Mouse (Mus musculus) embryonic facial prominence, embryonic 14.5 days (tissue): ENCODE results near the gene Cwc25. TPM values are rescaled to one million over a fixed set of nuclear protein-coding genes. Genes with fewer than 3 reads are reported as not detected.

Experiments
- ATAC-seq: fragments of 200-750 bp; cut with Nextera tagmentation; 2 replicates; pipeline ENCODE4 v1.8.0; 2017; ENCODE audit warnings: low read depth, moderate number of reproducible peaks, moderate TSS enrichment
- DNase-seq: peaks from one replicate; pipeline ENCODE4 v3.0.0-alpha.2; 2015; ENCODE audit warnings: low spot score
- H3K27ac ChIP-seq: fragments of 300-500 bp; sonication (generic); replicated peaks from 2 replicates; pipeline ENCODE4 v1.5.1; 2014; ENCODE audit warnings: low read depth, mild to moderate bottlenecking, low read length, moderate library complexity
- H3K27me3 ChIP-seq: fragments of 300-500 bp; sonication (generic); replicated peaks from 2 replicates; pipeline ENCODE4 v1.6.1; 2014; ENCODE audit warnings: low read length; ENCODE audit not compliant: control insufficient read depth, insufficient read depth
- H3K36me3 ChIP-seq: fragments of 300-500 bp; sonication (generic); 2 replicates; pipeline ENCODE4 v1.6.1; 2014; ENCODE audit warnings: low read length, mixed read lengths; ENCODE audit not compliant: control insufficient read depth, insufficient read depth
- H3K4me1 ChIP-seq: fragments of 300-500 bp; sonication (generic); 2 replicates; pipeline ENCODE4 v1.6.1; 2014; ENCODE audit warnings: antibody characterized with exemption, low read length; ENCODE audit not compliant: control insufficient read depth, insufficient read depth
- H3K4me2 ChIP-seq: fragments of 300-500 bp; sonication (generic); 2 replicates; pipeline ENCODE4 v1.6.1; 2014; ENCODE audit warnings: low read depth, mild to moderate bottlenecking, low read length, moderate library complexity, mixed read lengths
- H3K4me3 ChIP-seq: fragments of 300-500 bp; sonication (generic); 2 replicates; pipeline ENCODE4 v1.5.1; 2014; ENCODE audit warnings: low read depth, mild to moderate bottlenecking, low read length
- H3K9ac ChIP-seq: fragments of 300-500 bp; sonication (generic); 2 replicates; pipeline ENCODE4 v1.6.1; 2014; ENCODE audit warnings: low read depth, mild to moderate bottlenecking, low read length, moderate library complexity, mixed read lengths
- H3K9me3 ChIP-seq: fragments of 300-500 bp; sonication (generic); 2 replicates; pipeline ENCODE4 v1.6.1; 2016; ENCODE audit warnings: low read length; ENCODE audit not compliant: control insufficient read depth
- whole genome bisulfite sequencing: fragments of 180-500 bp; shearing (Covaris S2); extraction: QIAGEN DNeasy Blood & Tissue Kit; methylation state at CpG from one replicate; pipeline ENCODE4 v1.1.7; 2014; 5-methylcytosine and 5-hydroxymethylcytosine counted together
- microRNA-seq: library from miRNA; unstranded; fragments of <30 nt; microRNA quantifications from one replicate; pipeline ENCODE4, GENCODE M21; 2016; ENCODE audit warnings: borderline number of aligned reads
- polyA plus RNA-seq: library from polyadenylated mRNA; unstranded; fragments of >200 nt; fragmentation: Nextera tagmentation; extraction: Ambion mirVana; gene quantifications from 2 replicates; pipeline ENCODE4 v1.2.1, GENCODE M21; 2014

Gene Cwc25
- polyA plus RNA-seq, 1 experiment from 2014 or later, result 10.3 TPM

GRCm38 (mm10) chr11:97698741-97699611 lies 67.4 kb downstream of the Cwc25 start:
- peaks cover 41% of the 10 kb centered on the region for H3K4me1 ChIP-seq
- DNase-seq (peak; percentile 84), ATAC-seq (no peak)
- peak overlapping the region; percentile 94 for H3K9ac ChIP-seq
- peak overlapping the region; percentile 89 for H3K4me3 ChIP-seq
- no peaks in the 10 kb centered on the region for H3K27me3 ChIP-seq
- H3K36me3 ChIP-seq, result no peaks in the 10 kb centered on the region
- H3K4me2 ChIP-seq, result peak overlapping the region; percentile 84
- WGBS, result under 1% methylated on average over 33 of the region's 63 CpGs
- H3K27ac ChIP-seq, result peak overlapping the region; percentile 98
- no peaks in the 10 kb centered on the region for H3K9me3 ChIP-seq

GRCm38 (mm10) chr11:97697891-97698529 lies 68.3 kb downstream of the Cwc25 start:
- no peak for ATAC-seq
- 1% methylated on average over 14 of the region's 14 CpGs for WGBS

GRCm38 (mm10) chr11:97697199-97697890 lies 69.0 kb downstream of the Cwc25 start:
- 54% methylated on average over 11 of the region's 11 CpGs for WGBS
- Histone ChIP-seq H3K9ac (peak overlapping the region; percentile 94), H3K27ac (peak overlapping the region; percentile 98), H3K9me3 (no peaks in the 10 kb centered on the region), H3K4me1 (peaks cover 41% of the 10 kb centered on the region), H3K27me3 (no peaks in the 10 kb centered on the region), H3K4me2 (peak overlapping the region; percentile 84), H3K4me3 (peak overlapping the region; percentile 89), H3K36me3 (peaks cover 11% of the 10 kb centered on the region; the same call in 1 of the 2 replicates)
- DNase-seq (no peak), ATAC-seq (no peak)

More at GRCm38 (mm10) chr11:97697891-97698529, 68.3 kb downstream of the Cwc25 start:
- H3K36me3 ChIP-seq, result peaks cover 5% of the 10 kb centered on the region; the same call in 1 of the 2 replicates
- H3K4me2 ChIP-seq, result peak overlapping the region; percentile 84
- H3K4me3 ChIP-seq, result peak overlapping the region; percentile 89
- H3K4me1 ChIP-seq, result peaks cover 41% of the 10 kb centered on the region
- H3K9ac ChIP-seq, result peak overlapping the region; percentile 94
- H3K27ac ChIP-seq, result peak overlapping the region; percentile 98
- no peaks in the 10 kb centered on the region for H3K9me3 ChIP-seq
- DNase-seq, result peak; percentile 59
- H3K27me3 ChIP-seq, result no peaks in the 10 kb centered on the region

DNA sequence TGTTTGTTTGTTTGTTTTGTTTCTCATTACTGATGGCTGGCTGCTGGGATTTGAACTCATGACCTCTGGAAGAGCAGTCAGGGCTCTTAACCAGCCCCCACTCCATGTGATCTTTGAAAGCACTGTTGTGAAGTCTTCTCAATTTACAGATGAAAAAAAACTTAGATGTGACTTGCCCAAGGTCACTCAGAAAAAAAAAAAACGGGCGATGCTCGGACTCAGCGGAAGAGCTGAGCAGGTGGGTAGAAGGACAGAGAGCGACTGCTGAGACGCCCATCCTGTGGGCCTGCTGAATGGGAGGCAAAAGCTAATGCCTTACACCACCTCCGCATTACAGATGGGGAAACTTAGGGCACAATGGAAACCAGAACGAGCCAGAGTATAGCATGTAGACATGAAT lies 69.7 kb downstream of the Cwc25 start:
- H3K9me3 ChIP-seq, result no peaks in the 10 kb centered on the region
- peak overlapping the region; percentile 84; the same call in 1 of the 2 replicates for H3K4me2 ChIP-seq
- no peak overlapping the region for H3K27ac ChIP-seq
- peaks cover 41% of the 10 kb centered on the region for H3K4me1 ChIP-seq
- no peak overlapping the region; the same call in 1 of the 2 replicates for H3K4me3 ChIP-seq
- DNase-seq (no peak), ATAC-seq (no peak)
- H3K27me3 ChIP-seq, result no peaks in the 10 kb centered on the region
- H3K36me3 ChIP-seq, result peaks cover 18% of the 10 kb centered on the region
- WGBS, result 51% methylated on average over 8 of the region's 8 CpGs
- 0 out of 2 replicates have a peak overlapping the region, but pooled peaks have one; percentile 0 for H3K9ac ChIP-seq

GRCm38 (mm10) chr11:97695712-97696401 lies 70.5 kb downstream of the Cwc25 start:
- Histone ChIP-seq H3K27ac (peak overlapping the region; percentile 58; the same call in 1 of the 2 replicates), H3K4me3 (no peak overlapping the region), H3K4me1 (peaks cover 34% of the 10 kb centered on the region), H3K4me2 (peak overlapping the region; percentile 34), H3K9ac (peak overlapping the region; percentile 35), H3K36me3 (peaks cover 26% of the 10 kb centered on the region), H3K27me3 (no peaks in the 10 kb centered on the region), H3K9me3 (no peaks in the 10 kb centered on the region)
- WGBS, result 49% methylated on average over 8 of the region's 9 CpGs
- DNase-seq (peak; percentile 54), ATAC-seq (no peak)

Small RNAs within 50 kb of the gene (microRNA-seq; reads per million reads assigned to microRNA genes)
- not detected for gene Mir8102

Other genes with a start within 250 kb of the Cwc25 start
- 0.76 and 1.6 TPM in 2 replicates for gene Srcin1, start 190.4 kb downstream of the Cwc25 start, polyA plus RNA-seq
- gene Epop, start 136.9 kb downstream of the Cwc25 start, polyA plus RNA-seq, result 2.4 and 3.4 TPM in 2 replicates
- 3.5 and 4.5 TPM in 2 replicates for gene Mllt6, start 103.1 kb downstream of the Cwc25 start, polyA plus RNA-seq
- 24.5 and 29.3 TPM in 2 replicates for gene Cisd3, start 80.7 kb downstream of the Cwc25 start, polyA plus RNA-seq
- 12.7 and 13.2 TPM in 2 replicates for gene Pcgf2, start 66.1 kb downstream of the Cwc25 start, polyA plus RNA-seq
- gene Psmb3, start 63.2 kb downstream of the Cwc25 start, polyA plus RNA-seq, result 474 and 478 TPM in 2 replicates
- gene Pip4k2b, start 21.9 kb downstream of the Cwc25 start, polyA plus RNA-seq, result 2.2 and 2.6 TPM in 2 replicates
- not detected in 2 replicates for gene 1700001P01Rik, start 9.4 kb upstream of the Cwc25 start, polyA plus RNA-seq
- gene Rpl23, start 15.9 kb upstream of the Cwc25 start, polyA plus RNA-seq, result 712 and 810 TPM in 2 replicates
- 88.6 and 96.3 TPM in 2 replicates for gene Lasp1, start 32.4 kb upstream of the Cwc25 start, polyA plus RNA-seq
- 7.0 and 7.5 TPM in 2 replicates for gene B230217C12Rik, start 74.2 kb upstream of the Cwc25 start, polyA plus RNA-seq
- 0.43 and 0.97 TPM in 2 replicates for gene Fbxo47, start 117.6 kb upstream of the Cwc25 start, polyA plus RNA-seq
- gene Plxdc1, start 219.9 kb upstream of the Cwc25 start, polyA plus RNA-seq, result 1.6 and 2.0 TPM in 2 replicates
- 6.1 and 7.0 TPM in 2 replicates for gene Arl5c, start 229.6 kb upstream of the Cwc25 start, polyA plus RNA-seq